Mouse (Mus musculus): ENCODE results near the gene Tmem143.

The Tmem143 gene

GRCm38 (mm10) chr7:45892651-45893050, 4.1 kb upstream of the Tmem143 start:
- no peak for DNase-seq

- no peak for DNase-seq
Observed at GRCm38 (mm10) chr7:45895931-45896516, 717 bp upstream of the Tmem143 start.

- no peak for DNase-seq
Observed at GRCm38 (mm10) chr7:45897258-45897757, 567 bp downstream of the Tmem143 start.

- peak; percentile 31 for DNase-seq
Observed at GRCm38 (mm10) chr7:45898125-45898524, 1.4 kb downstream of the Tmem143 start.

GRCm38 (mm10) chr7:45901562-45901961, 4.8 kb downstream of the Tmem143 start:
- DNase-seq: no peak

- no peak for DNase-seq
Observed at GRCm38 (mm10) chr7:45902481-45903002, 5.8 kb downstream of the Tmem143 start.

- DNase-seq: no peak
Observed at GRCm38 (mm10) chr7:45906622-45907021, 9.9 kb downstream of the Tmem143 start.

- no peak for DNase-seq
Observed at GRCm38 (mm10) chr7:45908384-45908783, 11.6 kb downstream of the Tmem143 start.

GRCm38 (mm10) chr7:45909145-45909544, 12.4 kb downstream of the Tmem143 start:
- no peak for DNase-seq

GRCm38 (mm10) chr7:45914067-45914466, 17.3 kb downstream of the Tmem143 start:
- DNase-seq: no peak

GRCm38 (mm10) chr7:45915011-45915410, 18.3 kb downstream of the Tmem143 start:
- DNase-seq: no peak

- no peak for DNase-seq
Observed at GRCm38 (mm10) chr7:45916056-45917003, 19.6 kb downstream of the Tmem143 start.

GRCm38 (mm10) chr7:45917004-45917704, 20.4 kb downstream of the Tmem143 start:
- DNase-seq: no peak

- DNase-seq: no peak
Observed at GRCm38 (mm10) chr7:45917926-45918325, 21.2 kb downstream of the Tmem143 start.

GRCm38 (mm10) chr7:45919083-45919671, 22.4 kb downstream of the Tmem143 start:
- DNase-seq: no peak

- DNase-seq: no peak
Observed at GRCm38 (mm10) chr7:45919761-45920160, 23.0 kb downstream of the Tmem143 start.

GRCm38 (mm10) chr7:45920583-45921241, 24.0 kb downstream of the Tmem143 start:
- DNase-seq: no peak

- DNase-seq: no peak
Observed at GRCm38 (mm10) chr7:45921242-45921621, 24.5 kb downstream of the Tmem143 start, which contains the start of gene Emp3. TSS of gene Emp3 (minus strand) at chr7:45921404.

GRCm38 (mm10) chr7:45921950-45922600, 25.3 kb downstream of the Tmem143 start:
- DNase-seq: no peak

- DNase-seq: peak; percentile 78
Observed at GRCm38 (mm10) chr7:45922928-45923761, 26.4 kb downstream of the Tmem143 start.
